Mouse (Mus musculus) embryo, embryonic 9.5 days (tissue): ENCODE data around the gene Ache.
"Not testable (repeated sequence)": the region's sequence is repeated elsewhere in the genome, so short reads cannot be mapped to it uniquely, and the experiment has no call there.

ENCODE experiments used
- DNase-seq: peaks from one replicate; pipeline ENCODE4 v3.0.0-alpha.2; 2017; ENCODE audit errors: extremely low spot score

Ache gene

GRCm38 (mm10) chr5:137287032-137287952 lies at the start of gene Ache:
TSS of gene Ache (plus strand) at chr5:137287519.
- DNase-seq, result peak; percentile 65

- no peak for DNase-seq
Measured at GRCm38 (mm10) chr5:137263897-137264720, 23.2 kb upstream of the Ache start.

- no peak for DNase-seq
Measured at GRCm38 (mm10) chr5:137264787-137265186, 22.5 kb upstream of the Ache start.

- no peak for DNase-seq
Measured at GRCm38 (mm10) chr5:137268131-137268910, 19.0 kb upstream of the Ache start.

- peak; percentile 42 for DNase-seq
Measured at GRCm38 (mm10) chr5:137277360-137278342, 9.7 kb upstream of the Ache start.

- DNase-seq, result not testable (repeated sequence)
Measured at GRCm38 (mm10) chr5:137284411-137284810, 2.9 kb upstream of the Ache start.

- no peak for DNase-seq
Measured at GRCm38 (mm10) chr5:137285045-137285444, 2.3 kb upstream of the Ache start.

GRCm38 (mm10) chr5:137285986-137286385 lies 1.3 kb upstream of the Ache start:
- DNase-seq, result no peak

- peak; percentile 89 for DNase-seq
Measured at GRCm38 (mm10) chr5:137286655-137287031, 676 bp upstream of the Ache start.

GRCm38 (mm10) chr5:137287953-137288743 lies 829 bp downstream of the Ache start:
- peak; percentile 28 for DNase-seq

- DNase-seq, result peak; percentile 55
Measured at GRCm38 (mm10) chr5:137288999-137289470, 1.7 kb downstream of the Ache start.

GRCm38 (mm10) chr5:137289591-137290365 lies 2.5 kb downstream of the Ache start:
- DNase-seq, result no peak

- peak; percentile 53 for DNase-seq
Measured at GRCm38 (mm10) chr5:137290677-137291076, 3.4 kb downstream of the Ache start.

GRCm38 (mm10) chr5:137291381-137291926 lies 4.1 kb downstream of the Ache start:
- no peak for DNase-seq

GRCm38 (mm10) chr5:137293282-137293681 lies 6.0 kb downstream of the Ache start:
- peak; percentile 67 for DNase-seq

GRCm38 (mm10) chr5:137293839-137294743 lies 6.8 kb downstream of the Ache start, which contains the start of gene Ufsp1:
TSS of gene Ufsp1 (plus strand) at chr5:137294629.
- DNase-seq, result peak; percentile 92

GRCm38 (mm10) chr5:137294744-137295093 lies 7.4 kb downstream of the Ache start:
- no peak for DNase-seq
